Mouse (Mus musculus) myocyte (in vitro differentiated cells): ENCODE measurements at regions not wholly inside any gene's neighbourhood (a gene's known extent, or its start where the extent isn't known, plus 50 kb on each side); places are given as distances from the start of the nearest gene placed in this dataset.

Experiments
- CEBPB ChIP-seq: IDR thresholded peaks from 2 replicates; pipeline ENCODE4 v1.6.1; 2011; ENCODE audit warnings: mild to moderate bottlenecking, moderate library complexity; ENCODE audit not compliant: poor library complexity, insufficient read depth, severe bottlenecking
- E2F4 ChIP-seq: IDR thresholded peaks from one replicate; pipeline ENCODE4 v1.6.1; 2011; ENCODE audit warnings: mild to moderate bottlenecking, control low read depth, moderate library complexity; ENCODE audit not compliant: insufficient read depth
- MAX ChIP-seq: IDR thresholded peaks from one replicate; pipeline ENCODE4 v1.6.1; 2011; ENCODE audit warnings: low read depth, mild to moderate bottlenecking, control low read depth
- MYOD1 ChIP-seq, 3 experiments: IDR thresholded peaks; one replicate each; pipeline ENCODE4 v1.6.1; 2011; ENCODE audit warnings: control low read depth in 2 of 3, low read depth in 2 of 3, mild to moderate bottlenecking in 2 of 3, moderate library complexity in 1 of 3; ENCODE audit not compliant: insufficient read length in 2 of 3, control insufficient read depth in 1 of 3
- MYOG ChIP-seq, 3 experiments: IDR thresholded peaks; one replicate each; pipeline ENCODE4 v1.6.1; 2011; ENCODE audit warnings: control low read depth in 2 of 3, low read depth in 2 of 3, mild to moderate bottlenecking in 2 of 3; ENCODE audit not compliant: insufficient read length in 2 of 3, control insufficient read depth in 1 of 3, insufficient read depth in 1 of 3
- POLR2A ChIP-seq: IDR thresholded peaks from one replicate; pipeline ENCODE4 v1.6.1; 2011; ENCODE audit warnings: low read depth, mild to moderate bottlenecking, control low read depth, moderate library complexity; ENCODE audit not compliant: insufficient read length
- POLR2AphosphoS2 ChIP-seq: IDR thresholded peaks from one replicate; pipeline ENCODE4 v1.6.1; 2011; ENCODE audit warnings: low read depth, control low read depth; ENCODE audit not compliant: insufficient read length
- REST ChIP-seq: IDR thresholded peaks from one replicate; pipeline ENCODE4 v1.6.1; 2011; ENCODE audit warnings: mild to moderate bottlenecking, control low read depth, moderate library complexity; ENCODE audit not compliant: insufficient read depth, insufficient read length
- SRF ChIP-seq: IDR thresholded peaks from one replicate; pipeline ENCODE4 v1.6.1; 2011; ENCODE audit warnings: low read depth; ENCODE audit not compliant: control insufficient read depth, insufficient read length
- TCF12 ChIP-seq: IDR thresholded peaks from one replicate; pipeline ENCODE4 v1.6.1; 2011; ENCODE audit warnings: mild to moderate bottlenecking, control low read depth; ENCODE audit not compliant: poor library complexity, insufficient read depth, severe bottlenecking
- TCF3 ChIP-seq: IDR thresholded peaks from one replicate; pipeline ENCODE4 v1.6.1; 2011; ENCODE audit warnings: low read depth, control low read depth; ENCODE audit not compliant: insufficient read length
- USF1 ChIP-seq: IDR thresholded peaks from one replicate; pipeline ENCODE4 v1.6.1; 2011; ENCODE audit warnings: low read depth, mild to moderate bottlenecking, control low read depth, moderate library complexity

GRCm38 (mm10) chr2:108030657-108031056 is 740.2 kb downstream of the Kcna4 start:
- TF ChIP-seq POLR2A (no peak), TCF3 (no peak), MYOD1 (IDR thresholded peaks at IDR 0.05; ENCODE audit: control insufficient read depth in 1 of 3, insufficient read length in 2 of 3, low read depth in 2 of 3) (no peak), MAX (no peak), MYOG (IDR thresholded peaks at IDR 0.05; ENCODE audit: control insufficient read depth in 1 of 3, insufficient read depth in 1 of 3, insufficient read length in 2 of 3, low read depth in 2 of 3) (no peak), REST (no peak), E2F4 (no peak), TCF12 (no peak), POLR2AphosphoS2 (no peak), USF1 (no peak), SRF (no peak), CEBPB (no peak)
